Comparison of ENCODE assay signal across 12 mouse cellular contexts in genomic region chr5:111681362-111682028, GRCm38 (mm10). TPM values are rescaled to one million over a fixed set of nuclear protein-coding genes. Genes with fewer than 3 reads are reported as not detected.
DNase-seq lines count a peak whose midpoint lies in the region; ATAC-seq lines count a peak whose summit lies in the region.
"Had no signal": no experiment of that assay in that cellular context is flagged by ENCODE, and none has a peak within 500 bp of the region (broad histone marks: within the 10 kb centered on the region; RNA-seq: fewer than 3 reads in every experiment).

No protein-coding gene starts in this region.

- H3K9ac ChIP-seq in forebrain, embryonic 13.5 days = peak overlapping the region; percentile 3
- H3K9ac ChIP-seq: limb, embryonic 13.5 days had no signal

- H3K4me2 ChIP-seq in forebrain, embryonic 13.5 days = no peak overlapping the region
- H3K4me2 ChIP-seq: limb, embryonic 13.5 days had no signal

- no peaks in the 10 kb centered on the region for H3K9me3 ChIP-seq in forebrain, embryonic 13.5 days (replicated peaks)
- no peaks in the 10 kb centered on the region for H3K9me3 ChIP-seq in limb, embryonic 10.5 days (replicated peaks)
- H3K9me3 ChIP-seq: limb, embryonic 13.5 days had no signal

- no peaks in the 10 kb centered on the region for H3K36me3 ChIP-seq in forebrain, embryonic 13.5 days (ENCODE audit: poor library complexity, severe bottlenecking)
- no peaks in the 10 kb centered on the region for H3K36me3 ChIP-seq in limb, embryonic 10.5 days
- H3K36me3 ChIP-seq: limb, embryonic 13.5 days had no signal

- H3K4me3 ChIP-seq in forebrain, embryonic 13.5 days = no peak overlapping the region
- H3K4me3 ChIP-seq in limb, embryonic 10.5 days = no peak overlapping the region
- H3K4me3 ChIP-seq: limb, embryonic 13.5 days had no signal

- ATAC-seq in forebrain, embryonic 13.5 days = peak; percentile 68

- H3K4me1 ChIP-seq in forebrain, embryonic 13.5 days = peaks cover 76% of the 10 kb centered on the region
- peaks cover 36% of the 10 kb centered on the region for H3K4me1 ChIP-seq in limb, embryonic 10.5 days

- peak overlapping the region; percentile 85 for H3K27ac ChIP-seq in forebrain, embryonic 13.5 days
- H3K27ac ChIP-seq in limb, embryonic 10.5 days = peak overlapping the region; percentile 10; the same call in 1 of the 2 replicates
- H3K27ac ChIP-seq: limb, embryonic 13.5 days had no signal

- DNase-seq in right cerebral cortex, postnatal 10 days (ENCODE audit: low spot score in 2 of 2) = peak; percentile 67 to 79
- DNase-seq in right cerebral cortex, adult 2 months (ENCODE audit: low spot score in 2 of 2) = no peak
- no peak for DNase-seq in limb, embryonic 10.5 days (ENCODE audit: low spot score)
- DNase-seq in telencephalon, adult 2 months (ENCODE audit: low read depth, low spot score) = peak; percentile 65
- DNase-seq in liver = no peak
- no peak for DNase-seq in adrenal gland, postnatal 14 days
- DNase-seq: kidney, postnatal 14 days; lung, postnatal 10 days had no signal

- no peaks in the 10 kb centered on the region for H3K27me3 ChIP-seq in forebrain, embryonic 13.5 days
- H3K27me3 ChIP-seq in limb, embryonic 10.5 days (ENCODE audit: low read depth, poor library complexity, severe bottlenecking) = peaks cover 86% of the 10 kb centered on the region

- 42% methylated on average over 7 of the region's 7 CpGs for WGBS in forebrain, embryonic 13.5 days
- 40% methylated on average over 7 of the region's 7 CpGs for WGBS in limb, embryonic 10.5 days

RNA-seq across cellular contexts. Expression of gene Gm26897, which starts 52.2 kb away (rescaled TPM):
- polyA plus RNA-seq in forebrain, embryonic 13.5 days (2015; fragmentation: Nextera tagmentation; extraction: Ambion mirVana) = not detected in 2 replicates
- not detected in 2 replicates for polyA plus RNA-seq in limb, embryonic 10.5 days (2016; fragmentation: Nextera tagmentation; extraction: Ambion mirVana)
- not detected in 2 replicates for total RNA-seq in adrenal gland, postnatal 14 days (2021)
- total RNA-seq: gastrocnemius, adult 8-10 months; hematopoietic stem cell, adult 5-6 weeks had no signal
- polyA plus RNA-seq: limb, embryonic 13.5 days had no signal

Comparison
In these comparisons a context has a peak if more than half of its experiments do, and no peak if none do; other contexts are left out.
1. DNase-seq: peak in right cerebral cortex, postnatal 10 days (2 of 2) and telencephalon, adult 2 months (single experiment); none in right cerebral cortex, adult 2 months (0 of 2), limb, embryonic 10.5 days (single experiment), liver (single experiment) and adrenal gland, postnatal 14 days (single experiment).